Mouse (Mus musculus): ENCODE results near the gene Hist1h2ah. TPM values are rescaled to one million over a fixed set of nuclear protein-coding genes. Genes with fewer than 3 reads are reported as not detected.

The Hist1h2ah gene
- total and polyA plus RNA-seq, 3 experiments, result 3.7 to 1,284 TPM; not detected in 1

DNA sequence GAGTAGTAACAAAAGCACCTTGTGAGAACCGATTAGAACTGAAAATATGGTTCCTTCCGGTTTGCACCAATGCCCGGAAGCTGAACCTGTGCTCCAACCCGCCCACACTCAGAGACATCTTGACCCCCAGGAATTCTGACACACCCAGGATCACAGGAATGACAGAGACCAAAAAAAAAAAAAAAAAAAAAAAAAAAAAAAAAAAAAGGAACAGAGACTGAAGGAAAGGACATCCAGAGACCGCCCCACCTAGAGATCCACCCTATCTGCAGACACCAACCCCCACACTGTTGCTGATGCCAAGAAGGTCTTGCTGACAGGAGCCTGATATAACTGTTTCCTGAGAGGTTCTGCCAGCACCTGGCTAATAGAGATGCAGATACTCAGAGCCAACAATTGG lies 42.8 kb downstream of the Hist1h2ah start:
- Histone ChIP-seq H3K4me1 (ENCODE audit: control insufficient read depth in 1 of 2, insufficient read depth in 2 of 2, low read length in 2 of 2) (peaks cover 0 to 9% of the 10 kb centered on the region in 2 experiments; a peak in 1 of 4 replicates), H3K36me3 (ENCODE audit: control insufficient read depth in 1 of 2, insufficient read depth in 2 of 2, low read length in 2 of 2) (peaks cover 0 to 9% of the 10 kb centered on the region in 2 experiments; a peak in 2 of 4 replicates), H3K27me3 (ENCODE audit: control insufficient read depth in 1 of 2, insufficient read depth in 2 of 2, low read length in 2 of 2) (no peaks in the 10 kb centered on the region), H3K79me2 (ENCODE audit: control insufficient read depth, insufficient read depth, low read length, poor library complexity) (no peaks in the 10 kb centered on the region), H3K9me3 (replicated peaks; ENCODE audit: insufficient read depth, low read length) (no peaks in the 10 kb centered on the region), H3K27ac (ENCODE audit: control insufficient read depth, low read depth, low read length) (no peak overlapping the region), H3K4me3 (ENCODE audit: control insufficient read depth in 1 of 2, insufficient read depth in 1 of 2, low read depth in 2 of 2, low read length in 2 of 2) (no peak overlapping the region), H3K9ac (ENCODE audit: control insufficient read depth, low read depth, low read length, poor library complexity, severe bottlenecking) (no peak overlapping the region)
- DNase-seq (ENCODE audit: low read depth, low spot score), result no peak
- TF ChIP-seq ZNF384 (IDR thresholded peaks at IDR 0.05; ENCODE audit: low read depth, low read length) (peak; percentile 5; the same call in 1 of the 2 replicates), HCFC1 (IDR thresholded peaks at IDR 0.05; ENCODE audit: low read depth, low read length) (no peak)

Other genes starting within 250 kb of the Hist1h2ah start
- gene Hist1h2an, start 248.3 kb downstream of the Hist1h2ah start, total RNA-seq (2012; rRNA removed), result 1,204 and 1,752 TPM in 2 replicates
- gene Hist1h2an, start 248.3 kb downstream of the Hist1h2ah start, polyA plus RNA-seq (2012; ENCODE audit: insufficient read depth in 1 of 2, insufficient read length in 2 of 2, low read depth in 1 of 2, low replicate concordance in 2 of 2, missing spikeins in 1 of 2), result 1,000 to 10,000 TPM in 1 of 2 experiments, 1 to 10 TPM in 1; 8.6 to 1,740 TPM
- gene Hist1h2bp, start 248.1 kb downstream of the Hist1h2ah start, total RNA-seq (2012; rRNA removed), result 512 and 814 TPM in 2 replicates
- 1 to 10 TPM in 1 of 2 experiments, not detected in 1; 3.0 TPM for gene Hist1h2bp, start 248.1 kb downstream of the Hist1h2ah start, polyA plus RNA-seq (2012; ENCODE audit: insufficient read depth in 1 of 2, insufficient read length in 2 of 2, low read depth in 1 of 2, low replicate concordance in 2 of 2, missing spikeins in 1 of 2)
- 2,195 and 3,125 TPM in 2 replicates for gene Hist1h2bq, start 225.4 kb downstream of the Hist1h2ah start, total RNA-seq (2012; rRNA removed)
- 1 to 10 TPM in 1 of 2 experiments, not detected in 1; 6.2 TPM for gene Hist1h2bq, start 225.4 kb downstream of the Hist1h2ah start, polyA plus RNA-seq (2012; ENCODE audit: insufficient read depth in 1 of 2, insufficient read length in 2 of 2, low read depth in 1 of 2, low replicate concordance in 2 of 2, missing spikeins in 1 of 2)
- 1.6 TPM in 1 of 2 replicates, not detected in the other for gene Hist1h2ao, start 225.1 kb downstream of the Hist1h2ah start, total RNA-seq (2012; rRNA removed)
- 1,000 to 10,000 TPM in 1 of 2 experiments, not detected in 1; 1,152 TPM for gene Hist1h2ao, start 225.1 kb downstream of the Hist1h2ah start, polyA plus RNA-seq (2012; ENCODE audit: insufficient read depth in 1 of 2, insufficient read length in 2 of 2, low read depth in 1 of 2, low replicate concordance in 2 of 2, missing spikeins in 1 of 2)
- gene Hist1h4m, start 223.8 kb downstream of the Hist1h2ah start, total RNA-seq (2012; rRNA removed), result 28.0 and 49.2 TPM in 2 replicates
- 10 to 100 TPM in 1 of 2 experiments, not detected in 1; 27.5 TPM for gene Hist1h4m, start 223.8 kb downstream of the Hist1h2ah start, polyA plus RNA-seq (2012; ENCODE audit: insufficient read depth in 1 of 2, insufficient read length in 2 of 2, low read depth in 1 of 2, low replicate concordance in 2 of 2, missing spikeins in 1 of 2)
- gene Hist1h4n, start 203.4 kb downstream of the Hist1h2ah start, total RNA-seq (2012; rRNA removed), result 9,853 and 10,418 TPM in 2 replicates
- 1 to 10 TPM in 1 of 2 experiments, not detected in 1; 9.0 TPM for gene Hist1h4n, start 203.4 kb downstream of the Hist1h2ah start, polyA plus RNA-seq (2012; ENCODE audit: insufficient read depth in 1 of 2, insufficient read length in 2 of 2, low read depth in 1 of 2, low replicate concordance in 2 of 2, missing spikeins in 1 of 2)
- 3,706 and 4,747 TPM in 2 replicates for gene Hist1h2ap, start 202.1 kb downstream of the Hist1h2ah start, total RNA-seq (2012; rRNA removed)
- 100 to 1,000 TPM in 1 of 2 experiments, not detected in 1; 727 TPM for gene Hist1h2ap, start 202.1 kb downstream of the Hist1h2ah start, polyA plus RNA-seq (2012; ENCODE audit: insufficient read depth in 1 of 2, insufficient read length in 2 of 2, low read depth in 1 of 2, low replicate concordance in 2 of 2, missing spikeins in 1 of 2)
- gene Hist1h2br, start 201.8 kb downstream of the Hist1h2ah start, total RNA-seq (2012; rRNA removed), result 2,013 and 2,821 TPM in 2 replicates
- gene Hist1h2br, start 201.8 kb downstream of the Hist1h2ah start, polyA plus RNA-seq (2012; ENCODE audit: insufficient read depth in 1 of 2, insufficient read length in 2 of 2, low read depth in 1 of 2, low replicate concordance in 2 of 2, missing spikeins in 1 of 2), result 1 to 10 TPM in 1 of 2 experiments, not detected in 1; 6.0 TPM
- gene Zfp184, start 90.5 kb downstream of the Hist1h2ah start, total RNA-seq (2012; rRNA removed), result 0.42 and 0.52 TPM in 2 replicates
- gene Zfp184, start 90.5 kb downstream of the Hist1h2ah start, polyA plus RNA-seq (2012; ENCODE audit: insufficient read depth in 1 of 2, insufficient read length in 2 of 2, low read depth in 1 of 2, low replicate concordance in 2 of 2, missing spikeins in 1 of 2), result 1 to 10 TPM in 1 of 2 experiments, not detected in 1; 1.0 TPM
- not detected in 2 replicates for gene Pom121l2, start 54.4 kb downstream of the Hist1h2ah start, total RNA-seq (2012; rRNA removed)
- gene Pom121l2, start 54.4 kb downstream of the Hist1h2ah start, polyA plus RNA-seq (2012; ENCODE audit: insufficient read depth in 1 of 2, insufficient read length in 2 of 2, low read depth in 1 of 2, low replicate concordance in 2 of 2, missing spikeins in 1 of 2), result not detected
- gene Prss16, start 25.8 kb downstream of the Hist1h2ah start, total RNA-seq (2012; rRNA removed), result not detected in 2 replicates
- gene Prss16, start 25.8 kb downstream of the Hist1h2ah start, polyA plus RNA-seq (2012; ENCODE audit: insufficient read depth in 1 of 2, insufficient read length in 2 of 2, low read depth in 1 of 2, low replicate concordance in 2 of 2, missing spikeins in 1 of 2), result under 1 TPM in 1 of 2 experiments, not detected in 1; 0.47 TPM
- gene Hist1h2bk, start 302 bp upstream of the Hist1h2ah start, total RNA-seq (2012; rRNA removed), result 2,495 and 3,316 TPM in 2 replicates
- 1 to 10 TPM in 1 of 2 experiments, not detected in 1; 5.7 TPM for gene Hist1h2bk, start 302 bp upstream of the Hist1h2ah start, polyA plus RNA-seq (2012; ENCODE audit: insufficient read depth in 1 of 2, insufficient read length in 2 of 2, low read depth in 1 of 2, low replicate concordance in 2 of 2, missing spikeins in 1 of 2)
- gene Hist1h4i, start 5.8 kb upstream of the Hist1h2ah start, total RNA-seq (2012; rRNA removed), result 1,065 and 1,370 TPM in 2 replicates
- gene Hist1h4i, start 5.8 kb upstream of the Hist1h2ah start, polyA plus RNA-seq (2012; ENCODE audit: insufficient read depth in 1 of 2, insufficient read length in 2 of 2, low read depth in 1 of 2, low replicate concordance in 2 of 2, missing spikeins in 1 of 2), result 10 to 100 TPM in 1 of 2 experiments, not detected in 1; 10.4 TPM
- 766 and 975 TPM in 2 replicates for gene Hist1h2ag, start 7.4 kb upstream of the Hist1h2ah start, total RNA-seq (2012; rRNA removed)
- 1 to 10 TPM in 1 of 2 experiments, not detected in 1; 5.9 TPM for gene Hist1h2ag, start 7.4 kb upstream of the Hist1h2ah start, polyA plus RNA-seq (2012; ENCODE audit: insufficient read depth in 1 of 2, insufficient read length in 2 of 2, low read depth in 1 of 2, low replicate concordance in 2 of 2, missing spikeins in 1 of 2)
- 2,032 and 2,655 TPM in 2 replicates for gene Hist1h2bj, start 7.6 kb upstream of the Hist1h2ah start, total RNA-seq (2012; rRNA removed)
- 1 to 10 TPM in 1 of 2 experiments, not detected in 1; 4.7 TPM for gene Hist1h2bj, start 7.6 kb upstream of the Hist1h2ah start, polyA plus RNA-seq (2012; ENCODE audit: insufficient read depth in 1 of 2, insufficient read length in 2 of 2, low read depth in 1 of 2, low replicate concordance in 2 of 2, missing spikeins in 1 of 2)
- not detected in 2 replicates for gene Vmn1r188, start 48.9 kb upstream of the Hist1h2ah start, total RNA-seq (2012; rRNA removed)
- gene Vmn1r188, start 48.9 kb upstream of the Hist1h2ah start, polyA plus RNA-seq (2012; ENCODE audit: insufficient read depth in 1 of 2, insufficient read length in 2 of 2, low read depth in 1 of 2, low replicate concordance in 2 of 2, missing spikeins in 1 of 2), result not detected
- not detected in 2 replicates for gene Vmn1r189, start 70.3 kb upstream of the Hist1h2ah start, total RNA-seq (2012; rRNA removed)
- not detected for gene Vmn1r189, start 70.3 kb upstream of the Hist1h2ah start, polyA plus RNA-seq (2012; ENCODE audit: insufficient read depth in 1 of 2, insufficient read length in 2 of 2, low read depth in 1 of 2, low replicate concordance in 2 of 2, missing spikeins in 1 of 2)
- gene Vmn1r191, start 148.4 kb upstream of the Hist1h2ah start, total RNA-seq (2012; rRNA removed), result not detected in 2 replicates
- not detected for gene Vmn1r191, start 148.4 kb upstream of the Hist1h2ah start, polyA plus RNA-seq (2012; ENCODE audit: insufficient read depth in 1 of 2, insufficient read length in 2 of 2, low read depth in 1 of 2, low replicate concordance in 2 of 2, missing spikeins in 1 of 2)
- gene Vmn1r192, start 155.6 kb upstream of the Hist1h2ah start, total RNA-seq (2012; rRNA removed), result not detected in 2 replicates
- not detected for gene Vmn1r192, start 155.6 kb upstream of the Hist1h2ah start, polyA plus RNA-seq (2012; ENCODE audit: insufficient read depth in 1 of 2, insufficient read length in 2 of 2, low read depth in 1 of 2, low replicate concordance in 2 of 2, missing spikeins in 1 of 2)
- not detected in 2 replicates for gene Vmn1r193, start 187.6 kb upstream of the Hist1h2ah start, total RNA-seq (2012; rRNA removed)
- not detected for gene Vmn1r193, start 187.6 kb upstream of the Hist1h2ah start, polyA plus RNA-seq (2012; ENCODE audit: insufficient read depth in 1 of 2, insufficient read length in 2 of 2, low read depth in 1 of 2, low replicate concordance in 2 of 2, missing spikeins in 1 of 2)
- gene Vmn1r194, start 208.6 kb upstream of the Hist1h2ah start, total RNA-seq (2012; rRNA removed), result not detected in 2 replicates
- gene Vmn1r194, start 208.6 kb upstream of the Hist1h2ah start, polyA plus RNA-seq (2012; ENCODE audit: insufficient read depth in 1 of 2, insufficient read length in 2 of 2, low read depth in 1 of 2, low replicate concordance in 2 of 2, missing spikeins in 1 of 2), result not detected
- gene Vmn1r195, start 235.0 kb upstream of the Hist1h2ah start, total RNA-seq (2012; rRNA removed), result not detected in 2 replicates
- not detected for gene Vmn1r195, start 235.0 kb upstream of the Hist1h2ah start, polyA plus RNA-seq (2012; ENCODE audit: insufficient read depth in 1 of 2, insufficient read length in 2 of 2, low read depth in 1 of 2, low replicate concordance in 2 of 2, missing spikeins in 1 of 2)